Mouse (Mus musculus): ENCODE results near the gene Actg1. TPM values are rescaled to one million over a fixed set of nuclear protein-coding genes. Genes with fewer than 3 reads are reported as not detected.
A peak's percentile ranks its signal among the peaks of the same experiment; 100 is the strongest.

Actg1 gene
- polyA plus RNA-seq, 1 experiment from 2014 or later, result 2,033 TPM

GRCm38 (mm10) chr11:120308441-120309320, 39.7 kb downstream of the Actg1 start:
- peaks cover 63% of the 10 kb centered on the region for H3K4me1 ChIP-seq
- H3K27ac ChIP-seq, result peak overlapping the region; percentile 56; the same call in 1 of the 2 replicates
- H3K9me3 ChIP-seq, result no peaks in the 10 kb centered on the region
- 54% methylated on average over 15 of the region's 15 CpGs for WGBS
- H3K4me3 ChIP-seq, result peak overlapping the region; percentile 18; the same call in 1 of the 2 replicates
- no peaks in the 10 kb centered on the region for H3K27me3 ChIP-seq (ENCODE audit: insufficient read depth, poor library complexity, severe bottlenecking)
- DNase-seq (ENCODE audit: low spot score), result peak; percentile 75
- no peaks in the 10 kb centered on the region for H3K36me3 ChIP-seq

- H3K36me3 ChIP-seq, result no peaks in the 10 kb centered on the region
- peak overlapping the region; percentile 98 for H3K27ac ChIP-seq
- whole genome bisulfite sequencing, result 8% methylated on average over 19 of the region's 19 CpGs
- peak; percentile 95 for DNase-seq (ENCODE audit: low spot score)
- peaks cover 70% of the 10 kb centered on the region for H3K4me1 ChIP-seq
- H3K27me3 ChIP-seq (ENCODE audit: insufficient read depth, poor library complexity, severe bottlenecking), result no peaks in the 10 kb centered on the region
- H3K9me3 ChIP-seq, result no peaks in the 10 kb centered on the region
- peak overlapping the region; percentile 37; the same call in 1 of the 2 replicates for H3K4me3 ChIP-seq
These were observed 40.5 kb downstream of the Actg1 start for GRCm38 (mm10) chr11:120307566-120308430.

DNA sequence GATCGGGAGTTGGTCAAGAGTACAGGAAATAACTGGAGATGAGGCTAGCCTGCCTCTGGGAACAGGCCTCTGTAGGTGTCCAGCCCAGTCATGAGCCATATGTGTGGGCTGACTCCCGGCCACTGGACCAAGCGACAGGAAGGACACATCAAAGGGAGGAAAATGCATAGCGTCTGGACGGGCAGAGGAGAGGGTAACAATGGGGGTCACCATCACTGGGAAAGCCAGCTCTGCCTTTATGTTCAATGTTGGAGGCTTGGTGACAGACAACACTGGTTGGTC, 41.3 kb downstream of the Actg1 start:
- H3K4me1 ChIP-seq, result peaks cover 70% of the 10 kb centered on the region

GRCm38 (mm10) chr11:120306366-120307131, 41.8 kb downstream of the Actg1 start:
- H3K4me1 ChIP-seq, result peaks cover 70% of the 10 kb centered on the region
- DNase-seq (ENCODE audit: low spot score), result peak; percentile 78
- peak overlapping the region; percentile 98 for H3K27ac ChIP-seq
- no peaks in the 10 kb centered on the region for H3K36me3 ChIP-seq
- 47% methylated on average over 12 of the region's 12 CpGs for WGBS
- peak overlapping the region; percentile 71 for H3K4me3 ChIP-seq
- no peaks in the 10 kb centered on the region for H3K9me3 ChIP-seq
- no peaks in the 10 kb centered on the region for H3K27me3 ChIP-seq (ENCODE audit: insufficient read depth, poor library complexity, severe bottlenecking)

More for the DNA sequence above, 41.3 kb downstream of the Actg1 start:
- H3K27me3 ChIP-seq (ENCODE audit: insufficient read depth, poor library complexity, severe bottlenecking), result no peaks in the 10 kb centered on the region
- WGBS, result 17% methylated on average over 5 of the region's 5 CpGs
- peak overlapping the region; percentile 98 for H3K27ac ChIP-seq
- no peaks in the 10 kb centered on the region for H3K36me3 ChIP-seq
- DNase-seq (ENCODE audit: low spot score), result no peak
- no peaks in the 10 kb centered on the region for H3K9me3 ChIP-seq
- H3K4me3 ChIP-seq, result peak overlapping the region; percentile 71

DNA sequence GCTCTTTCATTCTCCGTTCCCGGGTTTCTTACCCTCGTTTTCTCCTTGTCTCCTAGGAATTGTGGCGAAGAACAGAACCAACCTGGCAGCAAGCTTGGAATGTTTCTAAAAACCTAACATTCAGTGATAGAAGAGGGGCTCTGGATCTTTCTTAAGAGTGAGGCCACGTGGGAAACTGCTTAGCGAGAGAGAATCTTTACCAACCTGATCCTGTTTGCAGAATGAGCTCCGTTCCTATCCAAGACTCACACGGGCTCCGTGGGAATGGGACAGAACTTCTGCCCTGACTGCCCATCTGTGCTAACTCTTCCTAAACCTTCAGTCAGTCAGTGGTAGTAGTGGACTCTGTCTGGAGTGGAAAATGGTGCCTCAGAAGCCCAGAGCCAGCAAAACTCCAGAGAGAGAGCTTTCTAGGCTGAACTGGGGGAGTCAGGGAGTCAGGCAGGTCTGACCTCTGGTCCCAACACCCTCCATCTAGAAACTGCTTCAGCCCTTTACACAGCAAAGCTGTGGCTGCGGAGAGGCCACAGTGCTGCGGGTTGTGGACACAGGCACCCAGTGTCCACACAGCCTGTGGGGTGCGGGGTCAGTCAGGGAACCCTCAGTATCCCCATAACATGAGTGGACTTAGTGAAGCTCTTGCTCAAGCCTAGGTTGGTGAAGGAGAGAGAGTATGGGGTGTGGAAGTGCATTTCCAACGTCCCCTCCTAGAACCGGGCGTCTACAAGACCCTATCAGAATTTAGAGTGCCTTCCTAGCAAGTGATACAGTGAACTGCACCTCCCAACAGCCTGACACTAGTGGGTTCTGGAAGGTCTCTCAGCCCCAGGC, 42.6 kb downstream of the Actg1 start:
- no peaks in the 10 kb centered on the region for H3K27me3 ChIP-seq (ENCODE audit: insufficient read depth, poor library complexity, severe bottlenecking)
- 18% methylated on average over 15 of the region's 15 CpGs for WGBS
- H3K4me1 ChIP-seq, result peaks cover 63% of the 10 kb centered on the region
- peak; percentile 76 for DNase-seq (ENCODE audit: low spot score)
- H3K36me3 ChIP-seq, result no peaks in the 10 kb centered on the region
- peak overlapping the region; percentile 71 for H3K4me3 ChIP-seq
- no peaks in the 10 kb centered on the region for H3K9me3 ChIP-seq
- H3K27ac ChIP-seq, result peak overlapping the region; percentile 98

GRCm38 (mm10) chr11:120304886-120305534, 43.3 kb downstream of the Actg1 start:
- under 1% methylated on average over 53 of the region's 53 CpGs for WGBS

DNA sequence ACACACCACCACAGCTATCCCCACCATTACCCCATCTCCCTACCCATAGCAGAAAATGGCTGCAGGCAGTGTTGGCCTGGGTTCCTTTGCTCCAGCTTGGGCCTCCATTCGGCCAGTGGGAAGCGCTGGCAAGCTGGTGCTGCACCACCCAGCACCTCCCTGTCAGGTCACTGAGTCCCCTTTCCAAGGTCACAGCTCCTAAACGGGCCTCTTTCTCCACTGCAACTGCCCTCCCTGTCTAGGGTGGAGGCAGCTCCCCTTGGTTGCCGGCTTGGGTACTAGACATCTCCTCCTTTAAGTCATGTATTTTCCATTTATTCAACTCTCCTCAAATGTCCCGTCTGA, 44.0 kb downstream of the Actg1 start:
- Histone ChIP-seq H3K27ac (peak overlapping the region; percentile 98), H3K27me3 (ENCODE audit: insufficient read depth, poor library complexity, severe bottlenecking) (no peaks in the 10 kb centered on the region), H3K9me3 (no peaks in the 10 kb centered on the region), H3K4me1 (peaks cover 71% of the 10 kb centered on the region), H3K36me3 (no peaks in the 10 kb centered on the region), H3K4me3 (peak overlapping the region; percentile 71)
- DNase-seq (ENCODE audit: low spot score), result no peak
- WGBS, result 45% methylated on average over 5 of the region's 5 CpGs

More at GRCm38 (mm10) chr11:120304886-120305534, 43.3 kb downstream of the Actg1 start:
- peak overlapping the region; percentile 98 for H3K27ac ChIP-seq
- H3K27me3 ChIP-seq (ENCODE audit: insufficient read depth, poor library complexity, severe bottlenecking), result no peaks in the 10 kb centered on the region
- peak overlapping the region; percentile 71 for H3K4me3 ChIP-seq
- DNase-seq (ENCODE audit: low spot score), result peak; percentile 99
- H3K36me3 ChIP-seq, result no peaks in the 10 kb centered on the region
- H3K9me3 ChIP-seq, result no peaks in the 10 kb centered on the region
- peaks cover 64% of the 10 kb centered on the region for H3K4me1 ChIP-seq

- peak overlapping the region; percentile 98 for H3K27ac ChIP-seq
- H3K4me1 ChIP-seq, result peaks cover 76% of the 10 kb centered on the region
- 72% methylated on average over 21 of the region's 21 CpGs for WGBS
- H3K4me3 ChIP-seq, result peak overlapping the region; percentile 71
- no peaks in the 10 kb centered on the region for H3K36me3 ChIP-seq
- H3K27me3 ChIP-seq (ENCODE audit: insufficient read depth, poor library complexity, severe bottlenecking), result no peaks in the 10 kb centered on the region
- no peaks in the 10 kb centered on the region for H3K9me3 ChIP-seq
- DNase-seq (ENCODE audit: low spot score), result peak; percentile 93
These were observed 44.6 kb downstream of the Actg1 start for GRCm38 (mm10) chr11:120303559-120304349.

GRCm38 (mm10) chr11:120303119-120303518, 45.2 kb downstream of the Actg1 start:
- peak overlapping the region; percentile 98 for H3K27ac ChIP-seq
- no peaks in the 10 kb centered on the region for H3K9me3 ChIP-seq
- peaks cover 70% of the 10 kb centered on the region for H3K4me1 ChIP-seq
- WGBS, result 78% methylated on average over 9 of the region's 9 CpGs
- DNase-seq (ENCODE audit: low spot score), result no peak
- H3K27me3 ChIP-seq (ENCODE audit: insufficient read depth, poor library complexity, severe bottlenecking), result no peaks in the 10 kb centered on the region
- no peak overlapping the region for H3K4me3 ChIP-seq
- H3K36me3 ChIP-seq, result no peaks in the 10 kb centered on the region

DNA sequence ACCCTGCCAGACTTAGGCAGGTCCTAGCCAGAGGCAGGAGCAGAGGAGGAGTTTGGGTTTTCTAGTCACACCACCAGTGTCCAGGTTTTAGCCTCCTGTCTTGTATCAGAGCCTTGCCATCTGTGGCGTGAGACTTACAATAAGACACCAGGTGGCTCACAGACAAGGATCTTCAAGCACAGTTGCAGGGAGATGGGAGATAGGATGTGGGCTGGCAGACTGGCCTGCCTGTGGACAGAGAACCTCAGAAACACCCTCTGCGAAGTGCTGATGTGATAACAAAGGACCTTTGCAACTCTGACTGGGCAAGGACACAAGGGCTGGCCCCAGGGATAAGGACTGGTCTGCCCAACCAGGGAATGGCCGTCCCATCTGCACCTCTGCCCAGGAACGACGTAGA, 48.9 kb downstream of the Actg1 start:
- Histone ChIP-seq H3K9me3 (no peaks in the 10 kb centered on the region), H3K4me3 (0 out of 2 replicates have a peak overlapping the region, but pooled peaks have one; percentile 3), H3K27ac (peak overlapping the region; percentile 68), H3K4me1 (peaks cover 73% of the 10 kb centered on the region), H3K36me3 (no peaks in the 10 kb centered on the region), H3K27me3 (ENCODE audit: insufficient read depth, poor library complexity, severe bottlenecking) (no peaks in the 10 kb centered on the region)
- DNase-seq (ENCODE audit: low spot score), result peak; percentile 90
- 16% methylated on average over 5 of the region's 5 CpGs for WGBS
